Mouse (Mus musculus): Measurements from ENCODE around the gene Wdr48. TPM values are rescaled to one million over a fixed set of nuclear protein-coding genes. Genes with fewer than 3 reads are reported as not detected.
A peak's percentile ranks its signal among the peaks of the same experiment; 100 is the strongest.

Gene Wdr48
- polyA plus RNA-seq, 1 experiment from 2014 or later, result 71.6 TPM

DNA sequence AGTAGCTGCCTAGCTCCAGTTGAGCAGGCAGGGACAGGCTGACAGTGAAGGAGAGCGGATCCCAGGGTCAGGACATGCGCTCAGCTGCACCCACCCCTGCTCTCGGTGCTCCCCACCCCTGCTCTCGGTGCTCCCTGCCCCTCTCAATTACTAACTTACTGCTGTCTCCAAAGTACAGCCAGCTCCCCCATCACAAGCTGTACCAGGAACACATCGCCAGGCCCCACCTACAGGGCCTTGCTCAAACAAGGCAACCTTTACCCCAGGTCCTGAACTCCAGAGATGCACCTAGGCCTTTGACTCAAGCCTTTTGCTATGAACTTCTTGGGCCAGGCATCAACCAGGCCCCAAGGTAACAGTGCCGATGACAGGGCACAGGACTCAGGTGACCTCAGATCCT, 39.0 kb downstream of the Wdr48 start:
- Histone ChIP-seq H3K27ac (no peak overlapping the region), H3K9me3 (no peaks in the 10 kb centered on the region), H3K36me3 (replicated peaks) (peaks cover 56% of the 10 kb centered on the region), H3K27me3 (ENCODE audit: poor library complexity, severe bottlenecking) (no peaks in the 10 kb centered on the region), H3K4me1 (peaks cover 22% of the 10 kb centered on the region), H3K4me3 (no peak overlapping the region)
- WGBS, result 95% methylated on average over 6 of the region's 6 CpGs
- DNase-seq (ENCODE audit: extremely low spot score, low spot score), result no peak

DNA sequence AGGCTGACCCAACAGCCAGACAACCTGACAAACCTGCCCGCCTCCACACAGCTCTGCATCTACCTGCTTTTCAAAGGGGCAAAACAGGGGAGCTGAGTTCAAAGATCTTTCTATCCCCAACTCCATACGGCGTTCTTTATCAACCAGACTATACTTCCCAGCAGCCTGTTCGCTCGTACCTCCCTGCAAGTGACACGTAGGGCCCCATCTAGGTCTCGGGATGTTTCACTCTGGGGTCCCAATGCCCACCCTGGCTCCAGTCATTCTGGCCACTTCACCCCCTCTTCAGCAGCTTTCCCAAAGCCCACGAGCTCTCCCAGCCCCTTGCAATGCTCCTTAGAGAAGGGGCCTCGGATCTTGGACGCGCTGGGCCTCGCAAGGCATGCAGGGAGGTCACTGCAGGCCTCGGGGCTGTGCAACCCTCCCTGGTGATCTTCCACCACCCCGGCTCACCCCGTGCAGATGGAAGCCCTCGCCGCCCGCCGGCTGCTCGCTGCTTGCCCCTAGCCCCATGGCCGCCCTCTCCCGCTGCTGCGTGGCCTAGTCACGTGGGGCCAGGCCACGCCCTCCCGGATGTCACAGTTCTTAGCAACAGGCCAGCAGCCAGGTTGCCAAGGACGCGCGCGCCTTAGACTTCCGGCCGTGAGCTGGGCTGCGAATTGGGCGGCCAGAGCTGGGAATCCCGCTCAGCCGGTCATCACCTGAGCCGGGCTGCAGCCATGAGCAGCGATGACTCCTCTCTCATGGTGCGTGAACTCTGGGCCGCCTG, 42.5 kb downstream of the Wdr48 start, which contains the start of the genes Gorasp1 and Ttc21a:
Gene Gorasp1, minus strand, starts transcription at position 561 of the 769 bp plus-strand sequence.
Gene Ttc21a, plus strand, starts transcription at position 602 of the 769 bp plus-strand sequence.
- no peaks in the 10 kb centered on the region for H3K9me3 ChIP-seq
- peak; percentile 93 for DNase-seq (ENCODE audit: extremely low spot score, low spot score)
- peak within 1 kb of the TSS; percentile 91 for H3K27ac ChIP-seq
- peak within 1 kb of the TSS; percentile 66 for H3K4me3 ChIP-seq
- H3K27me3 ChIP-seq (ENCODE audit: poor library complexity, severe bottlenecking), result no peaks in the 10 kb centered on the region
- 2% methylated on average over 40 of the region's 40 CpGs for WGBS
- peaks cover 28% of the 10 kb centered on the region for H3K4me1 ChIP-seq
- H3K36me3 ChIP-seq (replicated peaks), result peaks cover 20% of the 10 kb centered on the region

DNA sequence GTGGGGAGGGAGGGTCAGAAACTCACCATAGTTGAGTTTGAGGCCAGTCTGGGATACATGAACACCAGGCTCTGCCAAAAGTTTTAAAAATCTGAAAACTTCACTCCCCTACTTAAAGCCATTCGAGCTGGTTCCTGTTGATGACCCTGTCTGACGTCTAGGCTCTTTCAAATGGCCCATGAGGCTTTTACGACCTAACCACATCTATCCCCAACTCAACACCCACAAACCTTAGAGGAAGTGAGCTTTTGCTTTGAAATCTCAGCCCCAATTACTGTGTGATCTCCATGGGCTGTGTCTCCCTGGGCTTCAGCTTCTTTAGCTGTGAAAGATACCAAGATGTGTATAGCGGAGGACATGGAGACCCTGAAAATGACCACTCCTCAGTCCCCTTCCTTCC, 43.8 kb downstream of the Wdr48 start:
- Histone ChIP-seq H3K27ac (no peak overlapping the region), H3K4me3 (no peak overlapping the region), H3K4me1 (peaks cover 29% of the 10 kb centered on the region), H3K9me3 (no peaks in the 10 kb centered on the region), H3K27me3 (ENCODE audit: poor library complexity, severe bottlenecking) (no peaks in the 10 kb centered on the region), H3K36me3 (replicated peaks) (peaks cover 10% of the 10 kb centered on the region; the same call in 1 of the 2 replicates)
- no peak for DNase-seq (ENCODE audit: extremely low spot score, low spot score)
- 88% methylated on average over 4 of the region's 4 CpGs for WGBS

DNA sequence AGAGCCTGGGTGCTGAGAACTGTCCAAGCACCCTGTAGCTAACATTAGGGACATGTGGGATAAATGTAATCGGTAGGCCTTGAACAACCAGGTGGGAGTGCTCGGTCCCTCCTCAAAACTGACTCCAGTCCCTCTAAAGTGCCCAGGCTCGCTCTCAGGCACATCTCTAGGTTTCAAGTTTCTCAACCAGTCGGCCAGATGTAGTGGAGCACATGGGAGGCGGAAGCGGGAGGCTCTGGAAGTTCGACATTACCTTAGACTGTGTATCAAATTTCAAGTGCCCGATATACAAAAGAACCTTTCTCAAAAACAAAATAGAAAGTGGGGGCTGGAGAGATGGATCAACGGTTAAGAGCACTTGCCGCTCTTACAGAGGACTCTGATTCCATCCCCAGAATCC, 45.0 kb downstream of the Wdr48 start:
- H3K27ac ChIP-seq, result no peak overlapping the region
- no peak for DNase-seq (ENCODE audit: extremely low spot score, low spot score)

DNA sequence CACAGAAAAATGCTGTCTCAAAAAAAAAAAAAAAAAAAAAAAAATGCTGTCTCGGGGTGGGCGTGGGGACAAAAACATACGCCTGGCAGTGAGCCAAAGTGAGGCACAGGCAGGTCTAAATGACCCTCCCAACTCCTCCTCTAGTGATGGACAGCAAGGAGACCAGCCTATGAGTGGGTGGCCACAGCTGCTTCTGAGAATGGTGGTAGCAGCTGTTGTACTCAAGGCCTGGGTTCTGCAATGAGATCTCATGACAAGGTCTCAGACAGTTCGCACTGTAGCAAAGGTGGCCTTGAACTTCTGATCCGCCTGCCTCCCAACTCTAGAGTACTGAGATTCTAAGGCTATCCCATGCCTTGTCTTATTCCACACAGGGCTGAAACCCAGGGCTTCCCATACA, 46.7 kb downstream of the Wdr48 start:
- WGBS, result 91% methylated on average over 5 of the region's 5 CpGs
- H3K4me3 ChIP-seq, result no peak overlapping the region
- H3K27ac ChIP-seq, result no peak overlapping the region
- peaks cover 27% of the 10 kb centered on the region for H3K4me1 ChIP-seq
- no peaks in the 10 kb centered on the region for H3K27me3 ChIP-seq (ENCODE audit: poor library complexity, severe bottlenecking)
- DNase-seq (ENCODE audit: extremely low spot score, low spot score), result no peak
- no peaks in the 10 kb centered on the region for H3K9me3 ChIP-seq
- H3K36me3 ChIP-seq (replicated peaks), result no peaks in the 10 kb centered on the region

More for the DNA sequence above, 45.0 kb downstream of the Wdr48 start:
- no peak overlapping the region for H3K4me3 ChIP-seq
- WGBS, result 74% methylated on average over 10 of the region's 10 CpGs
- H3K27me3 ChIP-seq (ENCODE audit: poor library complexity, severe bottlenecking), result no peaks in the 10 kb centered on the region
- peaks cover 10% of the 10 kb centered on the region; the same call in 1 of the 2 replicates for H3K36me3 ChIP-seq (replicated peaks)
- no peaks in the 10 kb centered on the region for H3K9me3 ChIP-seq
- peaks cover 31% of the 10 kb centered on the region for H3K4me1 ChIP-seq

DNA sequence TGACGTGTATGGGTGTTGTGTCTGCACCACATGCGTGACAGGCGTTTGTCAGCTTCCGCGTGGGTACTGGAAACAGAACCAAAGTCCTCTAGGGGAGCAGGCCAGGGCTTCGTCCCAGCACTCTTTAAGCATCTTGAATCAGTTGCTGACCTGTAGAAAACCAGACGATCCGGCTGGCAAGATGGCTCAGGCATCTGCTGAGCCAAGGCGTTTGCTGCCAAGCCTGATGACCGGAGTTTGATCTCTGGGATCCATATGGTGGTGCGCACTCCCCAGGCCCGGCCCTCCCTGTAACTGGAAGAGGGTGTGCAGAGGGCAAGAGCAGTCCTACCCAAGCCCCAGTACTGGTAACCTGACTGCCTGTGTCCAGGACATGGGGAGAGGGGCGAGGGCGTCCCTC, 47.2 kb downstream of the Wdr48 start:
- WGBS, result 91% methylated on average over 14 of the region's 14 CpGs
- H3K27ac ChIP-seq, result no peak overlapping the region; the same call in 1 of the 2 replicates
- no peaks in the 10 kb centered on the region for H3K27me3 ChIP-seq (ENCODE audit: poor library complexity, severe bottlenecking)
- no peak for DNase-seq (ENCODE audit: extremely low spot score, low spot score)
- no peaks in the 10 kb centered on the region for H3K9me3 ChIP-seq
- no peaks in the 10 kb centered on the region for H3K36me3 ChIP-seq (replicated peaks)
- H3K4me3 ChIP-seq, result no peak overlapping the region
- peaks cover 23% of the 10 kb centered on the region for H3K4me1 ChIP-seq

DNA sequence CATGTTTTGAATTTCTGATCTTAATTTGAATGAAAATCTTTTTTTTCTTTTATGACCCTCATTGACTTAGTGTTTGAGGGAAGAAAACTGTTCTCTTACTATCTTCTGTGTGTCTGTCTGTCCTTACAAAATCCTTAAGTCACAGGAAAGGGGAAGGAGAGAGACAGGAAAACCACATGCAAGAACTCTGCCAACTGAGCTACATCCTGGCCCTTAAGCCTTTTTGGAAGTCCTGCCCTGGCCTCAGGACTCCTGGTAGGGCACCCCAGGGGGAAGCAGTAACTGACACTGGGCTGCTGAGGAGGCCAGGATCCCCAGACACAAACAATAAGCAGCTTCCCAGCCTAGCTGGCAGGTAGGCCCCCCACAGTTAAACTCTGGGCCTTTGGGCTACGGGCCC, 48.6 kb downstream of the Wdr48 start:
- DNase-seq (ENCODE audit: extremely low spot score, low spot score), result no peak
- no peak overlapping the region for H3K27ac ChIP-seq
- WGBS, result 79% methylated on average over 1 of the region's 1 CpGs

DNA sequence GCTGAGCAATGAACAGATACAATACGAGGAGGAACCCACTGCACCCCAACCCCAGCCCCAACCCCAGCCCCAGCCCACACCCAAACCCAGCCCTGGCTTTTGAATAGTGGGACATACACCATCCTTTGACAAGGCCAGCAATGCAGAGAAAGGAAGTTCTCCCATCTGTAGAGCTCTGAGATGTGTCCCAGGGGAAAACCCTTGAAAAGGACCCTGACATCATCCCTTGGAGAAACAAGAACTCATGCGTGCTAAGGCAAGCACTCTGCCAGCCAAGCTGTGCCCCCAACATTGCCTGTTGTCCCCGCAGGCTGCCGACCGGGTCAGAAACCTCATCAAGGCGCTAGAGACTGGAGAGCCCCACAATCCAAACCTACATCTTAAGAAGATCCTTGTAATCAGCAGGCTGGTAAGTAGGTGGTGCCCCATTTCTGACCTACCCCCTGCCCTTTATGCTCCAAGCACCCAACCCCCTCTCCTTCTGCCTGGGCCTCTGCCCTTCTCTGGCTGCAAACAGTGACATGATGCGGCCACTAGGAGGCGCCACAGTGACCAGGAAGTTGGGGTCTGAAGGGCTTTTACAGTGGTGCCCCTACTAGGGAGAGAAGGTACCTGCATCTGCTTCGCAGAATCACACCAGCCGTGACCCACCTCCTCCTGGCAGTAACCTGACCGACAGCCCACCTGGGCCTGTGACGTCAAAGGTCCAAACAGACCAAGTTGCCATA, 50.7 kb downstream of the Wdr48 start:
- no peak overlapping the region for H3K4me3 ChIP-seq
- no peak overlapping the region for H3K27ac ChIP-seq
- 73% methylated on average over 12 of the region's 12 CpGs for WGBS
- no peaks in the 10 kb centered on the region for H3K9me3 ChIP-seq
- DNase-seq (ENCODE audit: extremely low spot score, low spot score), result no peak
- H3K4me1 ChIP-seq, result 0 out of 2 replicates have a peak, but pooled peaks cover 4% of the 10 kb centered on the region
- no peaks in the 10 kb centered on the region for H3K27me3 ChIP-seq (ENCODE audit: poor library complexity, severe bottlenecking)
- no peaks in the 10 kb centered on the region for H3K36me3 ChIP-seq (replicated peaks)

More for the DNA sequence above, 48.6 kb downstream of the Wdr48 start:
- Histone ChIP-seq H3K9me3 (no peaks in the 10 kb centered on the region), H3K36me3 (replicated peaks) (no peaks in the 10 kb centered on the region), H3K27me3 (ENCODE audit: poor library complexity, severe bottlenecking) (no peaks in the 10 kb centered on the region), H3K4me3 (no peak overlapping the region), H3K4me1 (0 out of 2 replicates have a peak, but pooled peaks cover 9% of the 10 kb centered on the region)

DNA sequence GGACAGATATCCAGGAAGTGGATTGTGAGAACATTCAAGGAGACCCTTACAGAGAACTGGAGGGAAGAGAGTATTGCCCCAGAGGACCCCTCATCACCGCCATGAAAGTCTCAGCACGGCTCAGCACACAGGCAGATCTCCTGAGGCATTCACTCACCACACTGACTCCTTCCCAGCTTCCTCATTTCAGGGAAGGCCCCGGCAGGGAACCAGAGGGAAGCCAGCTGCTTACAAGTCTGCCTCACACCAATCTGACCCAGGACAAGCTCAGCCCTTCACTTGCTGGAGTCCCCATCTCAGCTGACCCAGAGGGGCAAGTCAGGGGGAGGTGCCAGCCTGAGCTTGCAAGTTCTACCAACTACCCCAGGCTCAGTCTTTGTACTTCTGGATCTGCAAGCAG, 54.1 kb downstream of the Wdr48 start:
- 74% methylated on average over 3 of the region's 3 CpGs for whole genome bisulfite sequencing
- DNase-seq (ENCODE audit: extremely low spot score, low spot score), result no peak

DNA sequence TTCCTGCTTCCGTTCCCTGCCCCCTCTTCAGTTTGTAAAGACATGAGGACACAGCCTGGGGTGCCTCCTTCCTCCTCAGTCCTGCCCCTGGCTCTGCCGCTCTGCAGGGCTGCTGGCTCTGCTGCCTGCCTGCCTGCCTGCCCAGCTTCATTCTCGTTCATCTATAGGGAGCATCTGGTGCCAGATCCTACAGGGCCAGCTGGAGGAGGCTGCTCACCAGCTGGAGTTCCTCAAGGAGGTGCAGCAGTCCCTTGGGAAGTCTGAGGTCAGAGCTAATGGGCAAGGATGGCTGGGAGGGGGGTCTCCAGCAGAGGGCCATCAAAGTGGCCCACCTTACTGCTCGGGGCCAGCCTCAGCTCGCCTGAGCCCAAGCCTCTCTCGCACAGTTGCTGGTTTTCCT, 55.8 kb downstream of the Wdr48 start:
- DNase-seq (ENCODE audit: extremely low spot score, low spot score), result no peak
- Histone ChIP-seq H3K36me3 (replicated peaks) (no peaks in the 10 kb centered on the region), H3K9me3 (no peaks in the 10 kb centered on the region), H3K4me3 (no peak overlapping the region), H3K27me3 (ENCODE audit: poor library complexity, severe bottlenecking) (no peaks in the 10 kb centered on the region), H3K4me1 (no peaks in the 10 kb centered on the region), H3K27ac (no peak overlapping the region)
- 58% methylated on average over 6 of the region's 6 CpGs for WGBS

More for the DNA sequence above, 54.1 kb downstream of the Wdr48 start:
- Histone ChIP-seq H3K27me3 (ENCODE audit: poor library complexity, severe bottlenecking) (no peaks in the 10 kb centered on the region), H3K27ac (no peak overlapping the region), H3K36me3 (replicated peaks) (no peaks in the 10 kb centered on the region), H3K4me1 (no peaks in the 10 kb centered on the region), H3K4me3 (no peak overlapping the region), H3K9me3 (no peaks in the 10 kb centered on the region)

DNA sequence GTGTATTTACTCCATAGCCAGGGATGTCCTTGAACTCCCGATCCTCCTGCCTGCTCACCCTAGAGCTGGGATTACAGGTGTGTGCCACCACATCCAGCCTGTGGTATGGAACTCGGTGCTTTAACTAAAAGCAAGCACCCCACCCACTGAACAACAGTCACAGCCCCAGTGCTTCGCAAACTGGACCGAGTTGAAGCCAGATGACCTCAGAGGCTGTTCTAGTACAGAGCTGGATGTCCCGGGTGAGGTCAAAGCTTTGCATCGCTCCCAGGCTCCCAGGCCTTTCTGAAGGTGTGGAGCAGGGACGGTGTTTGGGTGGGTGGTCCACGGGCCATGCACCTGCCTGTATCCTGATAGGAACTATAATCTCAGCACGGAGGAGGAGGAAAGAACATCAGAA, 56.7 kb downstream of the Wdr48 start:
- WGBS, result 92% methylated on average over 9 of the region's 9 CpGs
- Histone ChIP-seq H3K4me1 (no peaks in the 10 kb centered on the region), H3K9me3 (no peaks in the 10 kb centered on the region)

DNA sequence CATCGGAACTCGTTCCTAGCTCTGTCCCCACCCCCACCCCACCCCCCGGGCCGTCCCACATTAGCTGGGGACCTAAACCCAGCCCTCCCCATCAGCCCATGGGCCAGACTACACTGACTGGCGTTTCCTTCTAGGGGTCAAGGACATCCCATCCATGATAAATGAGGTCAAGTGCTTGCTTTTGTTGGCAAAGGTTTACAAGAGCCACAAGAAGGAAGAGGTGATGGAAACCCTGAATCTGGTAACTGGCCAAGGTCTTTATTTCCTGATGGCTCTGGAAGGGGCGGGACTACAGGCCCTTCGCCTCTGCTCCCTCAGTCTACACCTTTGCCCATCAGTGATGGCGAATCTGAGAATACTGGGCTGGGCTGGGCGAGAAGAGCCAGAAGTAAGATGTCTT, 64.2 kb downstream of the Wdr48 start:
- Histone ChIP-seq H3K4me3 (no peak overlapping the region), H3K27ac (no peak overlapping the region), H3K27me3 (ENCODE audit: poor library complexity, severe bottlenecking) (peaks cover 14% of the 10 kb centered on the region), H3K36me3 (replicated peaks) (no peaks in the 10 kb centered on the region), H3K9me3 (no peaks in the 10 kb centered on the region), H3K4me1 (peaks cover 14% of the 10 kb centered on the region)
- no peak for DNase-seq (ENCODE audit: extremely low spot score, low spot score)
- 85% methylated on average over 9 of the region's 9 CpGs for WGBS

More for the DNA sequence above, 56.7 kb downstream of the Wdr48 start:
- no peaks in the 10 kb centered on the region for H3K27me3 ChIP-seq (ENCODE audit: poor library complexity, severe bottlenecking)
- H3K27ac ChIP-seq, result no peak overlapping the region
- no peak for DNase-seq (ENCODE audit: extremely low spot score, low spot score)
- no peaks in the 10 kb centered on the region for H3K36me3 ChIP-seq (replicated peaks)
- H3K4me3 ChIP-seq, result no peak overlapping the region

DNA sequence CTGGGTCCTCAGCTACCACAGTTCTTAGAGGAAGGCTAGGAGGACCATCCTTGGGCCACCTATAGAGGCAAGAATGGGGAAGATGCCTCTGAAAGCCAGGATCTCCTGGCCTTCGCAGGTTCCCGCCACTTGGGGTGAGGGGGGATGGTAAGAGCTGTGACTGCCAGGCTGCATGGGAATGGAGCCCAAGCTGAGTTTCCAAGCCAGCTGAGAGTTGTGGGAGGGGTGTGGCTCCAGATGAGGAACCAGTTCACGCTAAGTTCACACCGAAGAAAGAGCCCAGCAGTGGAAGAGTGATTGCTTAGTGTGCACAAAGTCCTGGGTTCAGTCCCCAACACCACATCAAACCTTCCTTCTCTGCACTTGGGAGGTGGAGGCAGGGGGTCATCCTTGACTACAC, 67.5 kb downstream of the Wdr48 start:
- DNase-seq (ENCODE audit: extremely low spot score, low spot score), result no peak
- H3K27ac ChIP-seq, result no peak overlapping the region
- H3K4me3 ChIP-seq, result no peak overlapping the region
- H3K27me3 ChIP-seq (ENCODE audit: poor library complexity, severe bottlenecking), result peaks cover 19% of the 10 kb centered on the region
- H3K36me3 ChIP-seq (replicated peaks), result no peaks in the 10 kb centered on the region
- 76% methylated on average over 4 of the region's 4 CpGs for WGBS
- no peaks in the 10 kb centered on the region for H3K9me3 ChIP-seq
- H3K4me1 ChIP-seq, result peaks cover 14% of the 10 kb centered on the region

All from forebrain, embryonic 10.5 days (tissue).